Mouse (Mus musculus) embryonic facial prominence, embryonic 10.5 days (tissue): ENCODE measurements at regions not wholly inside any gene's neighbourhood (a gene's known extent, or its start where the extent isn't known, plus 50 kb on each side); places are given as distances from the start of the nearest gene placed in this dataset.
"Not testable (repeated sequence)": the region's sequence is repeated elsewhere in the genome, so short reads cannot be mapped to it uniquely, and the experiment has no call there.

Experiments
- DNase-seq: peaks from one replicate; pipeline ENCODE4 v3.0.0-alpha.2; 2017; ENCODE audit warnings: low spot score
- H3K27ac ChIP-seq: fragments of 300-500 bp; sonication (generic); replicated peaks from 2 replicates; pipeline ENCODE4 v1.5.1; 2016; ENCODE audit warnings: mild to moderate bottlenecking
- H3K27me3 ChIP-seq: fragments of 300-500 bp; sonication (generic); replicated peaks from 2 replicates; pipeline ENCODE4 v1.6.1; 2016; ENCODE audit warnings: low read depth, mild to moderate bottlenecking; ENCODE audit not compliant: poor library complexity, severe bottlenecking
- H3K36me3 ChIP-seq: fragments of 300-500 bp; sonication (generic); replicated peaks from 2 replicates; pipeline ENCODE4 v1.6.1; 2016; ENCODE audit warnings: mild to moderate bottlenecking, moderate library complexity
- H3K4me1 ChIP-seq: fragments of 300-500 bp; sonication (generic); 2 replicates; pipeline ENCODE4 v1.6.1; 2016
- H3K4me3 ChIP-seq: fragments of 300-500 bp; sonication (generic); 2 replicates; pipeline ENCODE4 v1.5.1; 2016; ENCODE audit warnings: mild to moderate bottlenecking, moderate library complexity
- H3K9me3 ChIP-seq: fragments of 300-500 bp; sonication (generic); 2 replicates; pipeline ENCODE4 v1.6.1; 2016; ENCODE audit warnings: mild to moderate bottlenecking
- WGBS: fragments of 180-500 bp; shearing (Covaris S2); methylation state at CpG from one replicate; pipeline ENCODE4 v1.1.7; 2016; 5-methylcytosine and 5-hydroxymethylcytosine counted together

- no peaks in the 10 kb centered on the region for H3K36me3 ChIP-seq
- H3K9me3 ChIP-seq: no peaks in the 10 kb centered on the region
- no peak overlapping the region for H3K4me3 ChIP-seq
- DNase-seq: no peak
- no peak overlapping the region for H3K27ac ChIP-seq
- peaks cover 7% of the 10 kb centered on the region for H3K4me1 ChIP-seq
- H3K27me3 ChIP-seq: no peaks in the 10 kb centered on the region
Observed at GRCm38 (mm10) chr8:89957486-89957885, 390.7 kb downstream of the Tox3 start.

DNA sequence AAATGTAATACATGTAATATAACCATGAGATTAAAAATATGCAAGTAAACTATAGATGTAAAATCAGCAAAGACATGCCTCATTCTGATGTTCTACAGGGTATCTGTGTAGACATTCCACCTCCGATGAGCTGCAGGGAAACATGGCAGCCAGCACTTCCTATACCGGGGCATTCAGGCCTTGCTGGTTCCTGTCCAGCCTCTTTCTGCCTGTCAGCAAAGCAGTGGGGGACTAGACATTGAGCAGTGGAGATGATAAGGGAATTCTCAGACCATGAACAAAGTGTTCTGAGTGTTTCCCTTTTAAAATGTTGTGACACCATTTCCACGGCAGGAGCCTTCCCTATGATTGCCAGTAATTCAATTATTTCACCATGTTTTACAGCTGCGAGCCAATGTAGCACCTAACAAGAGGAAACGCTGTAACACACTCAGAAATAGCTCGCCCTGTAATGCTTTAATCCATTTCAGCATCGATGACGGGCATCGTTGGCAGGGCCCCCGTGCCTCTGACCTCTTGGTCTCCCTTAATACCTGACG is 391.6 kb downstream of the Tox3 start:
- H3K4me1 ChIP-seq: peaks cover 7% of the 10 kb centered on the region
- H3K36me3 ChIP-seq: no peaks in the 10 kb centered on the region
- no peak overlapping the region for H3K27ac ChIP-seq
- no peak for DNase-seq
- no peaks in the 10 kb centered on the region for H3K27me3 ChIP-seq
- no peak overlapping the region for H3K4me3 ChIP-seq
- 79% methylated on average over 11 of the region's 11 CpGs for WGBS
- H3K9me3 ChIP-seq: no peaks in the 10 kb centered on the region

- DNase-seq: no peak
- H3K27ac ChIP-seq: no peak overlapping the region
- H3K4me1 ChIP-seq: no peaks in the 10 kb centered on the region
- H3K27me3 ChIP-seq: no peaks in the 10 kb centered on the region
- 90% methylated on average over 1 of the region's 1 CpGs for WGBS
- no peak overlapping the region for H3K4me3 ChIP-seq
- no peaks in the 10 kb centered on the region for H3K9me3 ChIP-seq
- no peaks in the 10 kb centered on the region for H3K36me3 ChIP-seq
Observed at GRCm38 (mm10) chr8:89938836-89939235, 409.3 kb downstream of the Tox3 start.

DNA sequence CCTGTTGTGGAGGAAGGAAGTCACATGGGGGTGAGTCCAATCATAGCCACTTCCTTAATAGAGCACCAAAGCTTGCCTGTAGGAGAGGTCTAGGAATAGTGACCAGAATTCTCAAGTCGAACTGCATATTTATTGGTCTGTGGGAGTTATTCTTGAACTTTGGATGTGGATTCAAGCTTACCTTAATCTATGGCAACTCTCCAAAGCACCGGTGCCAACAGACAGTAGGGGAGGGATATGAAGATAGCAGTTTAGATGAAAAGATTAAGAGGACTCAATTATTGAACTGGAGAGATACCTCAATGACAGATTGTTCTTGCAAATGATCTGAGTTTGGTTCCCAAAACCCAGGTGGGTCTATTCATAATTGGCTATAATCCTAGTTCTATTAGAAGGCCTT is 413.6 kb downstream of the Tox3 start:
- H3K27me3 ChIP-seq: no peaks in the 10 kb centered on the region
- no peak overlapping the region for H3K27ac ChIP-seq
- H3K9me3 ChIP-seq: no peaks in the 10 kb centered on the region
- H3K4me3 ChIP-seq: no peak overlapping the region
- 97% methylated on average over 2 of the region's 2 CpGs for WGBS
- no peaks in the 10 kb centered on the region for H3K4me1 ChIP-seq
- DNase-seq: no peak
- H3K36me3 ChIP-seq: no peaks in the 10 kb centered on the region

GRCm38 (mm10) chr8:89926666-89927232 is 421.4 kb downstream of the Tox3 start:
- Histone ChIP-seq H3K9me3 (no peaks in the 10 kb centered on the region), H3K27me3 (no peaks in the 10 kb centered on the region), H3K4me1 (peaks cover 3% of the 10 kb centered on the region), H3K4me3 (no peak overlapping the region), H3K27ac (peak overlapping the region; percentile 21; the same call in 1 of the 2 replicates), H3K36me3 (no peaks in the 10 kb centered on the region)
- 9% methylated on average over 3 of the region's 3 CpGs for WGBS
- DNase-seq: no peak

GRCm38 (mm10) chr8:89924697-89925096 is 423.4 kb downstream of the Tox3 start:
- H3K36me3 ChIP-seq, DNase-seq, H3K4me1 ChIP-seq, H3K9me3 ChIP-seq, H3K4me3 ChIP-seq, H3K27ac ChIP-seq, H3K27me3 ChIP-seq: not testable (repeated sequence)
- 96% methylated on average over 15 of the region's 22 CpGs for WGBS

GRCm38 (mm10) chr8:89914076-89914475 is 434.1 kb downstream of the Tox3 start:
- H3K4me3 ChIP-seq: no peak overlapping the region
- H3K9me3 ChIP-seq: 0 out of 2 replicates have a peak, but pooled peaks cover 2% of the 10 kb centered on the region
- no peak overlapping the region for H3K27ac ChIP-seq
- no peaks in the 10 kb centered on the region for H3K36me3 ChIP-seq
- WGBS: 91% methylated on average over 6 of the region's 6 CpGs
- no peaks in the 10 kb centered on the region for H3K27me3 ChIP-seq
- no peak for DNase-seq
- H3K4me1 ChIP-seq: no peaks in the 10 kb centered on the region

- no peak overlapping the region for H3K27ac ChIP-seq
- H3K4me3 ChIP-seq: no peak overlapping the region
- no peaks in the 10 kb centered on the region for H3K4me1 ChIP-seq
- H3K36me3 ChIP-seq: no peaks in the 10 kb centered on the region
- whole genome bisulfite sequencing: 87% methylated on average over 6 of the region's 6 CpGs
- no peaks in the 10 kb centered on the region for H3K9me3 ChIP-seq
- DNase-seq: no peak
- no peaks in the 10 kb centered on the region for H3K27me3 ChIP-seq
Observed at GRCm38 (mm10) chr8:89906200-89906599, 441.9 kb downstream of the Tox3 start.

GRCm38 (mm10) chr8:89905588-89905987 is 442.6 kb downstream of the Tox3 start:
- 74% methylated on average over 3 of the region's 3 CpGs for WGBS
- H3K27me3 ChIP-seq: no peaks in the 10 kb centered on the region
- no peak overlapping the region for H3K27ac ChIP-seq
- no peak for DNase-seq
- no peaks in the 10 kb centered on the region for H3K4me1 ChIP-seq
- no peaks in the 10 kb centered on the region for H3K36me3 ChIP-seq
- no peaks in the 10 kb centered on the region for H3K9me3 ChIP-seq
- no peak overlapping the region for H3K4me3 ChIP-seq

GRCm38 (mm10) chr8:89903346-89903745 is 444.8 kb downstream of the Tox3 start:
- no peaks in the 10 kb centered on the region for H3K4me1 ChIP-seq
- no peaks in the 10 kb centered on the region for H3K36me3 ChIP-seq
- no peak overlapping the region for H3K27ac ChIP-seq
- no peaks in the 10 kb centered on the region for H3K27me3 ChIP-seq
- no peak overlapping the region for H3K4me3 ChIP-seq
- no peaks in the 10 kb centered on the region for H3K9me3 ChIP-seq
- DNase-seq: no peak
- WGBS: 77% methylated on average over 1 of the region's 1 CpGs

DNA sequence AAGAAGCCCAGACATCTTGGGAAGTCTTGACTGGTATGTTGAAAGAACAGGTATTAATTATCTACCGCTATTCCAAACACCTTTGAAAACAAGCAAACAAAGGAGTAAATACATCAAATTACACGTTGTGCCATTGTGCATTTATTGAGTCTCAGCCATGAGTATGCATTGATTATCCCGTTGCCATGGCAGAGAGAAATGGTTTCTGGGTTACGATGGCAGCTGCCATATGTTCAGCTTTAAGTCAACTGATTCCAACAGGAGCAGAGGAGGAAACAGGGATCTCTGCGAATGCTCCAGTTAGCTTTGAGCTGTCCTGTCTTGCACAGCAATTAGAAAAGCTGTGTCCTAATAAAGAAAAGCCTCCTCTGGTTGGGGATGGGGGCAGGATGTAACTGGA is 475.4 kb downstream of the Tox3 start:
- 79% methylated on average over 5 of the region's 5 CpGs for WGBS
- Histone ChIP-seq H3K4me3 (no peak overlapping the region), H3K4me1 (no peaks in the 10 kb centered on the region), H3K9me3 (no peaks in the 10 kb centered on the region), H3K27ac (no peak overlapping the region), H3K27me3 (no peaks in the 10 kb centered on the region), H3K36me3 (no peaks in the 10 kb centered on the region)
- no peak for DNase-seq

DNA sequence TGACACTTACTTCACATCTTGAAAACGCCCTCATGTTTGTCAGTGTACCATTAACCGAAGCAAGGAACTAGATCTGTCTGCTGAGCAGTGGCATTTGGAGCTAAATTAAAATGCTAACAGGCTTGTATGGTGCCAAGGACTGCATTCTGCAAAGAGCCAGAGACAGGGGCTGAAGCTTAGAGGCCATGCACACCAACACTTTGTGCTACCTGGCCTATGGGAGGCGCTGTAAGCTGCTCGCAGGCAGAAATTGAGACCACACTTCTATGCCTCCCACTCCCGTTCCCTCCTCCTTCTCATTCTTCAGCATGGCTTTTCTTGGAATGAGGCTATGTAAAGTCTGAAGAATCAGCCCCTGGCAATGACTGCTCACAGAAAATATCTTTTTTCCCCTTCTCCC is 476.2 kb downstream of the Tox3 start:
- 81% methylated on average over 5 of the region's 5 CpGs for WGBS
- Histone ChIP-seq H3K27ac (no peak overlapping the region), H3K4me1 (no peaks in the 10 kb centered on the region), H3K36me3 (no peaks in the 10 kb centered on the region), H3K27me3 (no peaks in the 10 kb centered on the region), H3K4me3 (no peak overlapping the region), H3K9me3 (no peaks in the 10 kb centered on the region)
- DNase-seq: no peak

DNA sequence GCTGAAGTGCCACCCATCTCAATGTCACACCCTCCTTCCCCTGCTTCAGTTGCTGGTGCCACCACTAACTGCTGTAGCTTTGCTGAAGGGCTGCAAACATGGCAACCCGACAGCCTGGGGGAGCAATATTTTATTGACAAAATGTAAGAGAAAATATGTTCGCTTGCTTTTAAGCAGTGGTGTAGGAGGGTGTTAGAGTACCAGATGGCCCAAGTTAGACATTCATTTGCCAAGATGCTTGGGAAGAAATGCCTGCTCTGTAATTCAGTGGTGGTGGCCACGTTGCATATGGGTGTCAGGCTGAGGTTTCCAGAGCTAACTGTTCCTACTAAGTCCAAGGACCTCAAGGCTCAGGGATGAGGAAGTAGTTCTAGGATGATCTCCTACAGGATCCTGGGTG is 488.3 kb downstream of the Tox3 start:
- H3K4me1 ChIP-seq: no peaks in the 10 kb centered on the region
- H3K4me3 ChIP-seq: no peak overlapping the region
- no peaks in the 10 kb centered on the region for H3K9me3 ChIP-seq
- H3K27ac ChIP-seq: no peak overlapping the region
- H3K27me3 ChIP-seq: no peaks in the 10 kb centered on the region
- no peaks in the 10 kb centered on the region for H3K36me3 ChIP-seq
- no peak for DNase-seq
- 94% methylated on average over 3 of the region's 3 CpGs for WGBS
